Comparison of ENCODE assay signal across 11 mouse cellular contexts in the genomic region with DNA sequence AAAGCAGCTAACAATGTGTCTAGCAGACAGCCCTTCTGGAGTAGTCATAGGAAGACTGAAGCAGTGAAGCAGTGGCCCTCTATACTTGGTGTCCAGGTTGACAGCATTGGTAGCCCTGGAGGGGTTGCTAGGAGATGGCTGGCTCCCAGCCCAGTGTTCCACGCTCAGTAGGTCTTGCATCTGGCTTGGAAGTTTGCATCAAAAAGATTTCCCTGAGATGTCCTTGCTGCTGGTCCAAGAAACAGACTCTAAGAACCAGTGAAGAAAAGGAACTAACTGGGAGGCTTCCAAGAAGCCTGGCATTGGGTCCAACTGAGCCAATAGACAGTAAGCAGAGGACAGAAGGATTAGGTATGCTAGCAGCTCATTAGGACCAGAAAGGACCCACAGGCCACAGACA. TPM values are rescaled to one million over a fixed set of nuclear protein-coding genes. Genes with fewer than 3 reads are reported as not detected.
DNase-seq lines count a peak whose midpoint lies in the region.
"Had no signal": no experiment of that assay in that cellular context is flagged by ENCODE, and none has a peak within 500 bp of the region (broad histone marks: within the 10 kb centered on the region; RNA-seq: fewer than 3 reads in every experiment).

No protein-coding gene starts in this region.

- intact Hi-C loops in left cerebral cortex, postnatal 10 days (cut with DNase I), result no loop called here

- DNase-seq in cerebellum, postnatal 10 days, result peak; percentile 58 to 74
- no peak for DNase-seq in cerebellum, adult 11 months
- peak; percentile 10 for DNase-seq in ovary, postnatal 36 days (ENCODE audit: low spot score)
- DNase-seq in ovary, postnatal 14 days (ENCODE audit: low spot score), result no peak
- peak; percentile 73 to 81 for DNase-seq in left cerebral cortex, postnatal 10 days (ENCODE audit: extremely low spot score in 1 of 2, low spot score in 2 of 2)
- no peak for DNase-seq in testis, postnatal 14 days (ENCODE audit: low spot score)
- no peak for DNase-seq in heart, adult 9 months (ENCODE audit: low spot score in 2 of 2)
- no peak for DNase-seq in embryo, embryonic 10 days (ENCODE audit: low spot score)
- DNase-seq: kidney, adult 18-20 months; liver; lung, postnatal 10 days had no signal

RNA-seq across cellular contexts. Expression of a gene that starts 55.5 kb away (rescaled TPM):
- 10 to 100 TPM; 22.5 to 25.4 TPM for total RNA-seq in left cerebral cortex, postnatal 10 days (2021)

Comparison
In these comparisons a context has a peak if more than half of its experiments do, and no peak if none do; other contexts are left out.
1. DNase-seq: peak in cerebellum, postnatal 10 days (2 of 2), ovary, postnatal 36 days (single experiment) and left cerebral cortex, postnatal 10 days (2 of 2); none in cerebellum, adult 11 months (single experiment), ovary, postnatal 14 days (single experiment), testis, postnatal 14 days (single experiment), heart, adult 9 months (0 of 2) and embryo, embryonic 10 days (single experiment).